Mouse (Mus musculus): ENCODE measurements around the gene Tph1.

The Tph1 gene

DNA sequence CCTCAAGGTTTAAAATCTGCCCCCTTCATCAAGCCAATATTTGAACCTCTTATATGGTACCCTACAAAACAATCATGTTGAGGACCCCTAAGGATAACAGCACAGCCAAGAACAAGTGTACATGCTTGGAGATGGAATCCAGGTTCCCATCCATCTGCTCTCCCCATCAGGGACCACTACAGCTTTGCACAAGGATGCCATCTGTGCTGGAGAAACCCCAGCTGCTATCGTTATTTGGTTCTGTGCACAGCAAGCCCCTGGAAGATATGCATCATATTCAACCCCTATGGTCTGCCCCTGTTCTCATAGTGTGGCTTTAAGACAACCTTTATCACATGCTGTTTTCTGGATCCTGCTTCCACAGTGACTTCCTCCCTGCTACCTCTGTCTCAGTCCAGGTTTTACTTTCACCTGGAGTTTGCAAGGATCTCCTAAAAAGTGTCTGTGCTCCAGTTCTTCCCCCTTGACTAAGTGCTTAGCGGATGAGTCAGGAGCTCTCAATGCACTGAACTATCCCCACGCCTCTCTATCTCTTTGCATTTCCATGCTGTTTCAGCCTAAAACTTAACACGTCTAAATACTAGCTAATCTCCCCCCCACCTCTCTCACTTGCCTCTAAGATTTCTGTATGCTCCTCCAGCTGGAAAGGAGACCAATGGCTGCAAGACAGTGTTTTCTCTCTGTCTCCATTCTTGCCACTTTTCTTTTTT is 23.8 kb downstream of the Tph1 start:
- DNase-seq: no peak

DNA sequence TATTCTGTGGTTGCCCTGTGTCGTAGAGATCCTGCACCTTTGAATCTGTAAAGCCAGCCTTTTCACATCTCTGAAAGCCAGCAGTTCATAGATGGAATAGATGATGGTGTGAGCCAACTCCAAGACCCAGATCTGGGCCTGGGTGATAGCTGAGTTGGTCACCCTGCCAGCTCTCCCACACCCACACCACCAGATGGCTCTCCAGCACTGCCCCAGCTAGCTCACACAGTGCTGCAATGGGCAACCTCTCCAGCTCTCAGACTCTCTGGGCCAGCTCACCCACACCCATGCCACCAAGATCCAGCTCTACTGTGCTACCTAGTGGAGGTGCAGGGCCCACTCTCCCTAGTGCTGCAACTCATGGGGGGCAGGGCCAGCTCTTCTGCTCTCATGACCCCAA is 29.2 kb downstream of the Tph1 start:
- DNase-seq: no peak

DNA sequence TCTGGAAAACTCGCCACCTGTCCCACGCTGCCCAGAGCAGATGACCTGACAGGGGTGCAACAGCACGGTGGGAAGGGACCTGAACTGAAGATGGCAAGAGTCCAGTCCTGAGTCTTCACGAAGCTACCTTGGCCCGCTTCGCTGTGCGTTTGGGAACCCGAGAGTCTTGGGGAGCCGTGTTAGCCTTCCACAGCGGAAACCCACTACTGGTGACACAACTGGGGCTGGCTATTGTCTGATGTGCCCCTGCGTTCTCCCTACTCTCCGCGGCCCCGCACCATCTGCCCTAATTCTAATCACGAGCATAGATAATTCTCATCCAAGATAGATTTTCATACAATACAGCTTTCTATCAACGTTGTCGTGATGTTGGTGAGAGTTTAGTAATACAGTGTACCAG is 32.3 kb downstream of the Tph1 start:
- DNase-seq: no peak

DNA sequence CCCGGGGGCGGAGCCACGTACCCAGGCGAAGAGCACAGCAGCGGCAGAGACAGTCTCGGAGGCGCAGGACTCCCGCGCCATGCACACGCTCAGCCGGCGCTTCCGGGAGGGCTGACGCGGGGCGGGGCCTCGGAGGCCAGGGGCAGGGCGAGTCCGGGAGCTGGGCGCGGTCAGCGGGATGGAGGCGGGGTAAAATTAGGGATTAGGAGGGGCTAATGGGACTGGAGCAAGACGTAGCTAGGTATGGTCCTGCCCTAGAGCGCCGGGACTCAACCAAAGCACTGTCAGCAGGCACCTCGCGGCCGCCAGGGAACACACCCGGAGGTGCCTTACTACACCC is 32.7 kb downstream of the Tph1 start, which contains the start of gene Sergef:
Sergef (minus strand) TSS at position 116 of the 340 bp plus-strand sequence.
- peak; percentile 89 for DNase-seq

DNA sequence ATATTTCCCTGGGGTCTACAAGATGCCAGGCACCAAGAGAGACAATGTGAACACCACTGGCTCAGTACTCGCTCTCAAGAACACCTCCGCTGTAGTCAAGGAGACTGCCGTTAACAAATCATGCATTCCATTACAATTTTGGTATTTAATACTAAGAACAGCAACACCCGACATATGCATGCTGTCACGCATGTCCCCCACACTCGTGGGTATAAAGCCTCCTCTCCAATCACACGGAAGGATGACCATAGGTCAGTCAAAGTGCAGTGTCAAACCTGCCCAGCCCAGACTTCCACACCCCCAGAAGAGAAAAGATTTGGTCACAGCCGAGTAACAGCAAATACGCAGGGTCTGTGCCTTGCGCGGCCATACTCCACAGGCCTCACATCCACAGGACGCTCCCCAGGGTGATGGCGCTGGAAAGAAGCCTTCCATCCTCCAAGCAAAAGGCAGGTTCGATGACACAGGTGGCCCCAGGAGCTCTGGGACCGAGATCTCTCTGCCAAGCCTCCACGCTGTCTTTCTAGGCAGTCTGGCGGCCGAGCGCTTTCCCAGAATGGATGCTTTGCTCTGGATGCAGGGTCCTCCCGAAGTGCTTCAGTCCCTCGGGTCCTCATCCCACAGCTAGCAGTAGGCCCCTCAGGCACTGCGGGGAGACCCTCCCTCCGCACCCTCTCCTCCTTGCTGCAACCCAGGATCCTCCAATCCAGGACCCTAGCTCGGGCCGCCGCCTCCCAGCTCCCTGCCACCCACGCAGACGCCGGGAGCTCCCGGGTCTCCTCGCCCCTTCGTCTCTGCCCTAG is 33.2 kb downstream of the Tph1 start:
- DNase-seq: no peak

DNA sequence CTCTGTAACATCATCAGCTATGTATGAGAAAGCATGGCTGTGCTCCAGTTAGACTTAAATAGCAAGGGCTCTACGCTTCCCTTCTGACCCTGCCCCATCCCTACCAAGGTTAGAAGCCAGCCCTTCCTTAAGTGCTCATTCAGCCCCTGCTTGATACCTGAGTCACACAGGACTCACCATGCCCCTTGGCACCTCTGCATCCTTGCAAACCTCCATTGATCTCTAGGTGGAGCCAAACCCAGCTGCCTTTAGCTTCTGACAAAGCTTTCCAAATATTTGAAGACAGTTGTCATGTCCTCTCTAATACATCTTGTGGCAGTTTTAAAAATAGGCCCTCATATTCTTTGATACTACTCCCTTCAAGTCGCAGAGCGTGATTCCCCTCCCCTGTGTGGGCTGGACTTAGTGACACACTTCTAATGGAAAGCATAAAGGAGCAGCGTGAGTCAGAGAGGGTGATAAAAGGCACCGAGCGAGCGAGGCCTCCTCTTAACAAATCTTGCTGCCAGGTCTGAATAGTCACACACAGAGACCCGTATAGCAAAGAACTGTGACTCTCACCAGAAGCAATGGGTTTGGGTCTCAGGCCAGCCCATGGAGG is 43.9 kb downstream of the Tph1 start:
- DNase-seq: no peak

DNA sequence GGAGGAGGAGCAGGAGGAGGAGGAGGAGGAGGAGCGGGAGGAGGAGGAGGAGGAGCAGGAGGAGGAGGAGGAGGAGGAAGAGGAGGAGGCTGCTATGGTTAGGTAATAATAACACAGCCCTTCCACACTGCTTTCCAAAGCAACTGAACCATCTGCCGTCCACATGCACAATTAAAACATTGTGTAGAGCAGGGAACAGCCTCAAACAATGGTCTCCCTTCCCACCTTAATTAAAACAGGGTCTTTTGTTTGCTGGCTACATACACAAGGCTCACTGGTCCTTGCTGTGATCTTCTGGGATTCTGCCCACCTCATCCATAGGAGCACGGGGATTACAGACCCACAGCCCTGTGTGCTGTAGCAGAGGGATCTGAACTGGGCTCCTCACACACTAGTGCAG is 48.4 kb downstream of the Tph1 start:
- DNase-seq: no peak

DNA sequence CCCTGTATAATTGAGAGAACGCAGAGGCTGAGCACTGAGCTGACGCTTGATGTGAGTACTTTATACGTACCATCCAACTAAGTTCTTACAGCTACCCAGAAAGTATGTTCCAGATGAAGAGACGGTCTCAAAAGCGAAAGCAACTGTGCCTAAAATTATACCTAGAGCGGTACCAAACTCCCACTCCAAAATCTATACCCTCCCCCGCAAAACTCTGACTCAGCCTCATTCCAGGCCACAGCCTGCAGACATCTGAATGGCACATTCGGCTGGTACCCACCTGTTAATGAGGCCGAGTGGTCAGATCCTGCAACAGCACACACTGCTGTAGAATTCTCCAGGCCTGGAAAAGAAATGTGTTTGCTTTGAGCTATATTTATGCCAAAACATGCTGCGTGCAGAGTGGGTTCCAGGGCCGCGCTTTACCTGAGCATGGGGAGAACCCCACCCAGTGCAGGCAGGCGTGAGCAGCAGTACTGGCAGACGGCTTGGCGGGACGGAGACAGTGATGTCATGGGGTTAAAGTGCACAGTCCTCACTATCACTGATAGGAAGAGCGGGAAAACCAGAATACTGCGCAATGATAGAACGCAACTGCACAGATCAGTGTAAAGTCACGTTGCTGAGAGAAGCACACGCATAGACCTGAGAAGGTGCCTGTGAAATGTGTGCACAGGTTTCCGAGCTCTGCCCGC is 53.8 kb downstream of the Tph1 start:
- no peak for DNase-seq

DNA sequence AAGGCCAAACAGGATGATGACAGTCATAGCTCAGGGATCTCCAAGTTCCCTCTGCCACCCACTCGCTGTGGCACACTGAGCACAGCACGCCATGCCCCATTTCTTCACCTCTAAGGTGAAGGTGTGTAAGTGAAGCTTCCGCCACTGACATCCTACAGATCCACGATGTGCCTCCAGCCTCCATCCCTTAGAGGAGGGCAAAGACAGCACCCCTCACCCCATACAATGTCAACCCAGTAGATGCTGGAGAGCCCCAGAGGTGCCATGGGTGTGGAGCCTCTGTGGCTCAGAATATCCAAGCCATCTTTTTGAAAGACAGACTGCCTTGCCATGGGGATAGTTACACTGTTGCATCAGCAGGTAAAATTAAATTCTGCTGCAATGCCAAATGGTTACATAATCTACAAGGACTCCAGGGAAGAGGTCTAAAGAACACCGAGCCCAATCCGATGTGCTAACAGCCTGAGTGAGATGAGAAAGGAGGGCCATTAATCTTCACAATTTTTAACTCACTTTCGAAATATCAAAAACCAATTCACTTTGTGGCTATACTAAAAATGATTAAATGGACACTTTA is 55.8 kb downstream of the Tph1 start:
- no peak for DNase-seq

DNA sequence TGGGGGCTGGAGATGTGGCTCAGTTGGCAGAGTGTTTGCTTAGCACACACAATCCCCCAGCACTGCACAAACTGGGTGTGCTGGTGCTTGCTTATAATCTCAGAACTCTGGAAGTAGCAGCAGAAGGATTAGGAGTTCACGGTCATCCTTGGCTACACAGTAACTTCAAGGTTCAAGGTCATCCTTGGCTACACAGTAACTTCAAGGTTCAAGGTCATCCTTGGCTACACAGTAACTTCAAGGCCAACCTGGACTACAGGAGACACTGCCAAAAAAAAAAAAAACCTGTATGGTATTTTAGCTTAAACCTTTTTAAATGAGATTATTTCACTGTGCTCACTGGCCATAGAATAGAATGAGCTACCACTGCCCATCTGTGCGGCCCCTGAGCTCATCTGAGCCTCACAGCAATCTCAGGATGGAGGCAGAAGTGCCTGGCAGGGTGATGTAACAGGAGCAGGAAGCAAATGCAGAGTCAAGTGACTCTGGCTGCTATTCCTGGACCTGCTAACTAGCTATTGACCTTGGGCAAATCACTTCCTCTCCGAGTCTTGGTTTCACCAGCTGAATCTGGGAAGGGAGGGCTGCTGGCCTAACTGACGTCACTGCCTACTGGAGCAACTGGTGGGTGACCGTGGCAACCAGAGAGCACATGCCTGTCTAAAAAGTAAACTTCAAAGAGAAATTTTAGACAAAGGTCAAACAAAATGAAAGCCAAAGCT is 56.9 kb downstream of the Tph1 start:
- DNase-seq: no peak

DNA sequence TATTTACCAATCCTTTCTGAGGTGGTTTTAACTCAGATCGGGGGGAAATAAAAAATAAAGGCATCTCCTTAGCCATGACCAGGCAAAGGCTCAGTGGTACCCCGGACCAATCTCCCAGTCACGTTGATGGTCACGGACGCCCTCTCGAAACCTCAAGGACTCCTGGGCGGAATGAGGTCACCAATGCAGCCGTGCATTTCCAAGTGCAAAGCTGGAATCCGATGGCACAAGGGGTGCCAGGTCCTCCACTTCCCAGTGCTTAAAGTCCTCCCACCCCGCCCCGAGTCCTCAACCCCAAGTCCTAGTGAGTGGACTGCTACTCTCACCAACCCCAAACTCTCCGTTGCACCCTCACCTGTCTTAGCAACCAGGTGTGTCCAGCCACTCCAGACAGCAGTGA is 58.1 kb downstream of the Tph1 start:
- no peak for DNase-seq

DNA sequence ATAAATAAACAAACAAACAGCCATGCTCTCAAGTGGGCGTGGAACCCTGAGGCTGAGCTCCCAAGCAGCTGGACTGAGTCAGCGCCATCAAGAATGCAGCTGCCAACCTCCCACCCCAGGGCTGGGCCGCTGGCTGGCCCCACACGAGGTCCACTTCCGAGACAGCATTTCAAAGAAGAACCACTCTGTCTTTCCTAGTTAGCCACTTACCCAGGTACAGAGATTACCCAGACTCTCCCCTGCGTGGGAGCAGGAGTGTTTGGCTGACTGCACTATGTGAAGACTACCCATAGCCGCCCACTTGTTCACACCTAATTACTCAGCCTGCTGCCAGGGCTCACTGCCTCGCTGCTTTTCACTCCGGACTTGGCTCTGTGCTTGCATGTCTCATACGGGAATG is 59.2 kb downstream of the Tph1 start:
- no peak for DNase-seq

DNA sequence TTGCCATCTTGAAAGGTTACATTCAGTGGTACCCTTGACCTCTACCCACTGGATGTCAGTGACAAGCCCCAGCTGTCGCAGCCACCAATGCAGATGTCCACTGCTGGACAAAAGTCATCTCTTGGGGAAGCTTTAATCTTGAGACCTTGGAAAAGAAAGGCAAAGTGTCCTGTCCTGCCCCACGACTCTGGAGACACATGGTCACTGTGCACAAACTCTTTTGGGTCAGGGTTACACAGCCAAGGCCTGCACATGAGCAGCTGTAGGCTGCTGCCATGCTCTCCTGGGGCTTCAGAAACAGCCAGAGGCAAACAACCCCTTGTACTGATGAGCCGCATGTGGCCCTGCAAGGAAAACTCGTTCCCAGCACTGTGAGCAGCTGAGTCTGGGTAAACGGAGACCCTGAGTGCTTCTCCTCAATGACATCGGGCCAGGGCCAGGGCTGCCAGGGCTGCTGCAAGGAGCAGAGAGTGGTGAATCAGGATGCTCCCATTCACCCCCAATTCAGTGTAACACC is 59.9 kb downstream of the Tph1 start:
- DNase-seq: no peak

DNA sequence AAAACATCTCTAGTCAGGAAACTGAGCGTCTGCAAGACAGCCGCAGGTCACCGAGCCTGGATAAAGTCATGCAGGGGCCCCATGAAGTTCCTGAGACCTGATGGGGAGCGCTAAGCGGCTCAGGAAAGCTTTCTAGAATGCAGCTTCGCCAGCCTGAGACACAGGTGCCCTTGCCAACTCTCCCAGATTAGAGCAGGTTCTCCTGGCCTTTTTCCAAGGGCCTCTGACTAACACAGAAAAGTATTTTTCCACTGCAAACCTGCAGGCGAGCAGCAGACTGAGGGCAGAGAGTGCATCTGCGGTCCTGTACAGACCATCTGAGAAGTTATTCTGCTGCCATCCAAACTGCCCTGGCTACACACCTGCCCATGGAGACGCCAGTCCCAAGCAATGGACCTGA is 60.4 kb downstream of the Tph1 start:
- DNase-seq: no peak

DNA sequence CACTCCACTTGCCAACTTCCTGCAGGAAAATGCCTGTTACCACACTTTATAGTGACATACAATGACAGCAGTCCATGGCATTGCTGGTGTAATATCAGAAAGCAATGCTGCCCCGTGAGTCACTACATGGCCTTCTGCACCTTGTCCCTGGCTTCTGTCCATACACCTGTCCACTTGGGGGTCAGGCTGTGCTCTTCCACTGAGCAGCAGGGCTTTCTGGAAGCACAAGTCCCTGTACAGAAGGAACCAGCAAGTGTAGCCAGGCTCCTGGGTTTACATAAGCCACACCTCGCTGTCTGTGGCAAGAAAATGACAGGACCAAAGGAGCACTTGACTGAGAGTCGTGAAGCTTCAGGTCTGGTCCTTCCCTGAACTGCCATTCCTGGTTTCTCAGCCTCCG is 63.0 kb downstream of the Tph1 start:
- DNase-seq: no peak

DNA sequence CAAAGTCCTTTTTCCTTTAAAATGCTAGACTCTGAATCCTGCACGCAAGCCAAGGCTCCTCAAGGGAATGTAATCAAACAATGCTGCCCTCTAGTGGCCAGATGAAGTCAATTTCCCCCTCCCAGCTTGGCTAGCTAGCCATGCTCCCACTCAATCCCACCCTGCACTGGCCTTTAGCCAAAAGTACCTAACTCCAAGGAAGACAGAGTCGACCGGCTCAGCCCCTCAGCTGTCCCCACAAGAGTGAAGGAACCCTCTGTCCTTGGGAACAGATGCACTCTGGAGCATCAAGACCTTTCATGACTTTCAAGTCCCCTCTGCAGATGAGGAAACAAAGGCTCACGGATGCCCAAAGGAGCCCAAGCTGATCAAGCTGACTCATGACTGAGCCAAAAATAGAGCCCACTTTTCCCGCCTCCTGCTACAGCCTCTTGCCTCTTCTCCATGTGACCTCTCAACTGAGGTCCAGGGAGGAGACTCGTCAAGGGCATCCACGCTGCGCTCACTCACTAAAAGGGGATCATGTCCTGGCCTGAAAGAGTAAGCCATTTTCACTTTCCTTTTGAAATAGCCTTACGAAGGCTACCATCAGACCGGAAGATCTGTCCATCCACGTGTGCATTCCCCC is 64.8 kb downstream of the Tph1 start:
- DNase-seq: peak; percentile 66

DNA sequence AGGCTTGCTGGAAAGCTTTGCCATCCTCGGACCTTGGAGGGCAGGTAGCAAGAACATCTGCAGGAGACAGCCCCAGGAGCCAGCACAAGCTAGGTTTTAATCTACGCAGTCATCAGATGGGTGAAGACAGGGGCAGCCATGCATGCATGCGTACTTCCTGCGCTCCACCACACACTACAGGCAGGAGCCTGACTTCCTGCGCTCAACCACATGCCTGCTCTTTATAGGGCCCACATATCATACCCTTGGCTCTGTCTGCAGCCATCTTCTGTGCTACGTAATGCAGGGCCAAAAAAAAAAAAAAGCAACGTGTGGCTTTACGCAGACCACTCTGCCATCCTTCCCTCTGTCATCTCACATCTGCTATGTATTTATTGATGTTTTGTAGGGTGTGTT is 65.3 kb downstream of the Tph1 start:
- DNase-seq: peak; percentile 57

DNA sequence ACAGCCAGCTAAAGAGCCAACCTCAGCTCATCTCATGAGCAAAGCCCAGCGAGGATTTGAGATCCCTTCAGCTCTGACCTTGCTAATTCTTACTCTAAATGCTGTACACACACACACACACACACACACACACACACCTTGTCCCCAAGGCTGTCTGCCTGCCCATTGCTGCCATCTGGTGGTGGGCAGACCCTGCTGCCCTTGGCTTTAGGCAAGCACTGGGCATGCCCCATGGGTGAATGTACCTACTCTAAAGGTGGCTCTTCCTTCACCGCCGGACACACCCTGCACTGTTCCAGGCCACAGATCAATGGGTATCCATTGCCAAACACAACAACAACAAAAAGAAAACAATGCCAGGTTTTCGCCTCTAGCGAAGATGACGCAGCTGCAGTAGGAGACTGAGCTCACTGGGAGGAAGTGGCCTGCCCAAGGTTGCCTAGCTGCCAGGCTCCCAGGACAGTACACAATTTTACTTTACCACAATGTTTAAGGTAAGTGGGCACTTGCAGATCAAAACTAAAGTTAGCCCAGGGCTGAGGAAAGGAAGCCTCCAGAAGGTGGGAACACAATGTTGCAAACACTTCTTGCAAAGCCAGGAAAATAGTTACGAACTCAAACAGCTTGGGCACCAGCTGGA is 65.8 kb downstream of the Tph1 start:
- DNase-seq: peak; percentile 82

DNA sequence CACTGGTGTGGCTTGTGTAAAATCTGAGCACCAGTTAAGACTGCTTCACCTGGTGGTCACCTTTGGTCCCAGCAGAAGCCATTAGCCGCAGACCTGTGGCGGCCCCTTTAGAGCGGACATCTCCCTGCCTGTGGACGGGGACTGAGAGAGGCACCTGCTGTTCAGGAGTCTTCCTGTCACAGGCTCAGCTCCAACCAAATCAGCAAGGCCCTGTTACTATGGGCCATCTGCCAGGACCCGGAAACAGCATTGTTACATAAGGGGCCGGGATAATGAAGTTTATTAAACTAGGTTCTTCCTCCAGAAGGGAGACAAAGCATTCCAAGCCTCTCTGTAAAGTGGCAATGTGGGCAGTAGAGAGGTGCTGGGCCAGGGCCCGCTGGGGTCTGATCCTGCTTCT is 69.3 kb downstream of the Tph1 start:
- no peak for DNase-seq

DNA sequence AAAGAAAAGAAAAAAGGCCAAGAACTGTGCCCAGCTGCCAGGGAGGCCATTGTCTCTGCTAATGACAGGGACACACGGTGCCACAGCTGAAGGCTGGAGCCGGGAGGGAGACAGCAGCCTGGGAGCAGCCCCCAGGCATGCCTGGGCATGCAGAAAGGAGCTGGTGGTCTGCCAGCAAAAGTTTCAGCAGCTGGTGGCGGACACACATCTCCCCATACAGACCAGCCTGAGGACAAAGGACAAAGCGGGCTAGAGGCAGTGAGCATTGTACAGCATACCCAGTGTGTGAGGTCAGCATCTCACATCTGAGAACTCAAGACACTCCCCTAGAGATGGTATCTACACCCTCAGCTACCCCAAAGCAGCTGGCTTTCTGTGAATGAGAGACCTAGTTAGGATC is 70.3 kb downstream of the Tph1 start:
- no peak for DNase-seq

DNA sequence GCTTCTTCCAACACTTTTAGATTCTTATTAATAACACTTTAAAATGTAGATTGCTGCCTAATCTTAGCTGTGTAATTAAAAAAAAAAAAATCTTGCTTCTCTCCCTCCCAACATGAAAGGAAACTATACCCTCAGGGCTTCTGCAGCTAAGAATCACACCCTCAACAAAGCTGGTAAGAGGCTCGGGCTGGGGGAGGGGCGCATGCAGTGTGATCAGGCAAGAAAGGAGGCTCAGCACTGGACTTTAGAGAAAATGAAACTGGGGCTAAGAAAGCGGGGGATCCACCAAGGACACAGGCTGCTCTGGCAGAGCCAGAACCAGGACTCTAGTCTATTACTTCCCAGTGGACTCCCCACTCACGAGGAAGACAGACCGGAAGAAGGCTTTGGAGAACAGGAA is 71.2 kb downstream of the Tph1 start:
- peak; percentile 33 for DNase-seq

Measured in thymus, postnatal 25 days (tissue).